Mouse (Mus musculus): Measurements from ENCODE around the gene Pagr1b. TPM values are rescaled to one million over a fixed set of nuclear protein-coding genes. Genes with fewer than 3 reads are reported as not detected.
A peak's percentile ranks its signal among the peaks of the same experiment; 100 is the strongest.

The Pagr1b gene
- polyA plus RNA-seq, 1 experiment from 2014 or later = 0.38 TPM

GRCm38 (mm10) chr7:126986319-126986718 is 30.0 kb downstream of the Pagr1b start:
- 45% methylated on average over 9 of the region's 9 CpGs for WGBS
- H3K27me3 ChIP-seq (ENCODE audit: control insufficient read depth, insufficient read depth, low read length) = no peaks in the 10 kb centered on the region
- no peaks in the 10 kb centered on the region for H3K4me1 ChIP-seq (ENCODE audit: control insufficient read depth, insufficient read depth, low read length)
- ATAC-seq (ENCODE audit: low FRiP score, low TSS enrichment) = peak; percentile 59; the same call in 1 of the 2 replicates
- no peak overlapping the region for H3K9ac ChIP-seq (ENCODE audit: low read depth, low read length)
- no peak overlapping the region for H3K27ac ChIP-seq (ENCODE audit: low read depth, low read length)
- H3K9me3 ChIP-seq (ENCODE audit: control insufficient read depth, low read length) = no peaks in the 10 kb centered on the region
- no peak overlapping the region for H3K4me3 ChIP-seq (ENCODE audit: low read length)
- H3K36me3 ChIP-seq (ENCODE audit: control insufficient read depth, insufficient read depth, low read length) = no peaks in the 10 kb centered on the region; the same call in 1 of the 2 replicates
- H3K4me2 ChIP-seq (replicated peaks; ENCODE audit: low read depth, low read length) = no peak overlapping the region

- Histone ChIP-seq H3K9me3 (ENCODE audit: control insufficient read depth, low read length) (no peaks in the 10 kb centered on the region), H3K4me1 (ENCODE audit: control insufficient read depth, insufficient read depth, low read length) (no peaks in the 10 kb centered on the region), H3K4me2 (replicated peaks; ENCODE audit: low read depth, low read length) (no peak overlapping the region), H3K36me3 (ENCODE audit: control insufficient read depth, insufficient read depth, low read length) (peaks cover 10% of the 10 kb centered on the region), H3K9ac (ENCODE audit: low read depth, low read length) (no peak overlapping the region), H3K4me3 (ENCODE audit: low read length) (no peak overlapping the region), H3K27ac (ENCODE audit: low read depth, low read length) (no peak overlapping the region), H3K27me3 (ENCODE audit: control insufficient read depth, insufficient read depth, low read length) (no peaks in the 10 kb centered on the region)
- WGBS = 20% methylated on average over 10 of the region's 10 CpGs
- no peak for ATAC-seq (ENCODE audit: low FRiP score, low TSS enrichment)
Observed at GRCm38 (mm10) chr7:126984667-126985444, 31.4 kb downstream of the Pagr1b start.

GRCm38 (mm10) chr7:126983113-126983512 is 33.2 kb downstream of the Pagr1b start:
- 67% methylated on average over 7 of the region's 7 CpGs for WGBS
- Histone ChIP-seq H3K36me3 (ENCODE audit: control insufficient read depth, insufficient read depth, low read length) (peaks cover 27% of the 10 kb centered on the region), H3K9ac (ENCODE audit: low read depth, low read length) (no peak overlapping the region), H3K27me3 (ENCODE audit: control insufficient read depth, insufficient read depth, low read length) (no peaks in the 10 kb centered on the region), H3K4me1 (ENCODE audit: control insufficient read depth, insufficient read depth, low read length) (no peaks in the 10 kb centered on the region), H3K9me3 (ENCODE audit: control insufficient read depth, low read length) (no peaks in the 10 kb centered on the region), H3K4me2 (replicated peaks; ENCODE audit: low read depth, low read length) (no peak overlapping the region), H3K4me3 (ENCODE audit: low read length) (no peak overlapping the region), H3K27ac (ENCODE audit: low read depth, low read length) (no peak overlapping the region)
- ATAC-seq (ENCODE audit: low FRiP score, low TSS enrichment) = no peak

- Histone ChIP-seq H3K9me3 (ENCODE audit: control insufficient read depth, low read length) (no peaks in the 10 kb centered on the region), H3K4me2 (replicated peaks; ENCODE audit: low read depth, low read length) (no peak overlapping the region), H3K4me3 (ENCODE audit: low read length) (no peak overlapping the region), H3K36me3 (ENCODE audit: control insufficient read depth, insufficient read depth, low read length) (peaks cover 30% of the 10 kb centered on the region), H3K27ac (ENCODE audit: low read depth, low read length) (no peak overlapping the region), H3K4me1 (ENCODE audit: control insufficient read depth, insufficient read depth, low read length) (peaks cover 3% of the 10 kb centered on the region; the same call in 1 of the 2 replicates), H3K27me3 (ENCODE audit: control insufficient read depth, insufficient read depth, low read length) (no peaks in the 10 kb centered on the region), H3K9ac (ENCODE audit: low read depth, low read length) (no peak overlapping the region)
- ATAC-seq (ENCODE audit: low FRiP score, low TSS enrichment) = no peak
- WGBS = 81% methylated on average over 4 of the region's 4 CpGs
Observed at GRCm38 (mm10) chr7:126982054-126982453, 34.2 kb downstream of the Pagr1b start.

- no peaks in the 10 kb centered on the region for H3K9me3 ChIP-seq (ENCODE audit: control insufficient read depth, low read length)
- no peak overlapping the region for H3K9ac ChIP-seq (ENCODE audit: low read depth, low read length)
- no peak for ATAC-seq (ENCODE audit: low FRiP score, low TSS enrichment)
- no peaks in the 10 kb centered on the region for H3K27me3 ChIP-seq (ENCODE audit: control insufficient read depth, insufficient read depth, low read length)
- 87% methylated on average over 2 of the region's 2 CpGs for WGBS
- no peak overlapping the region for H3K4me3 ChIP-seq (ENCODE audit: low read length)
- H3K36me3 ChIP-seq (ENCODE audit: control insufficient read depth, insufficient read depth, low read length) = peaks cover 30% of the 10 kb centered on the region
- no peak overlapping the region for H3K27ac ChIP-seq (ENCODE audit: low read depth, low read length)
- H3K4me2 ChIP-seq (replicated peaks; ENCODE audit: low read depth, low read length) = no peak overlapping the region
- peaks cover 4% of the 10 kb centered on the region; the same call in 1 of the 2 replicates for H3K4me1 ChIP-seq (ENCODE audit: control insufficient read depth, insufficient read depth, low read length)
Observed at GRCm38 (mm10) chr7:126981601-126982000, 34.7 kb downstream of the Pagr1b start.

GRCm38 (mm10) chr7:126978841-126979240 is 37.4 kb downstream of the Pagr1b start:
- H3K4me1 ChIP-seq (ENCODE audit: control insufficient read depth, insufficient read depth, low read length) = peaks cover 4% of the 10 kb centered on the region; the same call in 1 of the 2 replicates
- WGBS = 87% methylated on average over 6 of the region's 6 CpGs
- ATAC-seq (ENCODE audit: low FRiP score, low TSS enrichment) = no peak

GRCm38 (mm10) chr7:126976878-126977459 is 39.3 kb downstream of the Pagr1b start:
- H3K9me3 ChIP-seq (ENCODE audit: control insufficient read depth, low read length) = no peaks in the 10 kb centered on the region
- no peaks in the 10 kb centered on the region for H3K27me3 ChIP-seq (ENCODE audit: control insufficient read depth, insufficient read depth, low read length)
- H3K4me1 ChIP-seq (ENCODE audit: control insufficient read depth, insufficient read depth, low read length) = peaks cover 4% of the 10 kb centered on the region; the same call in 1 of the 2 replicates
- peaks cover 30% of the 10 kb centered on the region for H3K36me3 ChIP-seq (ENCODE audit: control insufficient read depth, insufficient read depth, low read length)
- ATAC-seq (ENCODE audit: low FRiP score, low TSS enrichment) = no peak
- H3K4me2 ChIP-seq (replicated peaks; ENCODE audit: low read depth, low read length) = peak overlapping the region; percentile 58
- peak overlapping the region; percentile 99 for H3K9ac ChIP-seq (ENCODE audit: low read depth, low read length)
- peak overlapping the region; percentile 97; the same call in 1 of the 2 replicates for H3K27ac ChIP-seq (ENCODE audit: low read depth, low read length)
- H3K4me3 ChIP-seq (ENCODE audit: low read length) = peak overlapping the region; percentile 100
- WGBS = 26% methylated on average over 14 of the region's 14 CpGs

More at GRCm38 (mm10) chr7:126978841-126979240, 37.4 kb downstream of the Pagr1b start:
- no peak overlapping the region for H3K4me3 ChIP-seq (ENCODE audit: low read length)
- H3K9me3 ChIP-seq (ENCODE audit: control insufficient read depth, low read length) = no peaks in the 10 kb centered on the region
- H3K36me3 ChIP-seq (ENCODE audit: control insufficient read depth, insufficient read depth, low read length) = peaks cover 30% of the 10 kb centered on the region
- no peak overlapping the region for H3K9ac ChIP-seq (ENCODE audit: low read depth, low read length)
- no peaks in the 10 kb centered on the region for H3K27me3 ChIP-seq (ENCODE audit: control insufficient read depth, insufficient read depth, low read length)
- H3K4me2 ChIP-seq (replicated peaks; ENCODE audit: low read depth, low read length) = no peak overlapping the region
- H3K27ac ChIP-seq (ENCODE audit: low read depth, low read length) = no peak overlapping the region

- Histone ChIP-seq H3K9me3 (ENCODE audit: control insufficient read depth, low read length) (no peaks in the 10 kb centered on the region), H3K4me1 (ENCODE audit: control insufficient read depth, insufficient read depth, low read length) (peaks cover 4% of the 10 kb centered on the region; the same call in 1 of the 2 replicates), H3K27me3 (ENCODE audit: control insufficient read depth, insufficient read depth, low read length) (no peaks in the 10 kb centered on the region), H3K4me3 (ENCODE audit: low read length) (peak within 1 kb of the TSS; percentile 100), H3K36me3 (ENCODE audit: control insufficient read depth, insufficient read depth, low read length) (peaks cover 30% of the 10 kb centered on the region), H3K27ac (ENCODE audit: low read depth, low read length) (peak within 1 kb of the TSS; percentile 97), H3K4me2 (replicated peaks; ENCODE audit: low read depth, low read length) (peak within 1 kb of the TSS; percentile 58), H3K9ac (ENCODE audit: low read depth, low read length) (peak within 1 kb of the TSS; percentile 99)
- peak; percentile 96 for ATAC-seq (ENCODE audit: low FRiP score, low TSS enrichment)
- WGBS = under 1% methylated on average over 55 of the region's 55 CpGs
Observed at GRCm38 (mm10) chr7:126975950-126976866, 40.1 kb downstream of the Pagr1b start, which contains the start of gene Cdiptos. Gene Cdiptos, minus strand, starts transcription at chr7:126976098.

Data from kidney, embryonic 14.5 days (tissue).